Mouse (Mus musculus): ENCODE results near the gene Ccdc62.

Gene Ccdc62

GRCm38 (mm10) chr5:123998370-123998769 is 67.9 kb downstream of the Ccdc62 start:
- in situ Hi-C loops (cut with MboI, MseI), result loop anchor here (25.0 kb wide), 1 partner anchor 864 kb away; the partner anchor contains the start of genes Ccdc92 and Zfp664

- in situ Hi-C loops (cut with MboI, MseI), result loop anchor here (5.0 kb wide), 1 partner anchor 81 kb away; no protein-coding TSS in a partner anchor
Observed at GRCm38 (mm10) chr5:124000824-124001223, 70.3 kb downstream of the Ccdc62 start.

GRCm38 (mm10) chr5:124001274-124001673 is 70.8 kb downstream of the Ccdc62 start:
- in situ Hi-C loops (cut with MboI, MseI), result loop anchor here (5.0 kb wide), 1 partner anchor 81 kb away; no protein-coding TSS in a partner anchor

- in situ Hi-C loops (cut with MboI, MseI), result loop anchor here (5.0 kb wide), 1 partner anchor 79 kb away; no protein-coding TSS in a partner anchor
Observed at GRCm38 (mm10) chr5:124002876-124003275, 72.4 kb downstream of the Ccdc62 start.

- in situ Hi-C loops (cut with MboI, MseI), result loop anchor here (5.0 kb wide), 1 partner anchor 79 kb away; no protein-coding TSS in a partner anchor
Observed at GRCm38 (mm10) chr5:124003375-124003774, 72.9 kb downstream of the Ccdc62 start.

GRCm38 (mm10) chr5:124004356-124005150 is 74.1 kb downstream of the Ccdc62 start:
- in situ Hi-C loops (cut with MboI, MseI), result loop anchor here (5.0 kb wide), 1 partner anchor 78 kb away; no protein-coding TSS in a partner anchor

GRCm38 (mm10) chr5:124005151-124005500 is 74.6 kb downstream of the Ccdc62 start:
- in situ Hi-C loops (cut with MboI, MseI), result no loop called here

- in situ Hi-C loops (cut with MboI, MseI), result no loop called here
Observed at GRCm38 (mm10) chr5:124005591-124005990, 75.1 kb downstream of the Ccdc62 start.

GRCm38 (mm10) chr5:124006082-124006873 is 75.8 kb downstream of the Ccdc62 start:
- in situ Hi-C loops (cut with MboI, MseI), result no loop called here

GRCm38 (mm10) chr5:124006891-124007491 is 76.5 kb downstream of the Ccdc62 start:
- in situ Hi-C loops (cut with MboI, MseI), result no loop called here

GRCm38 (mm10) chr5:124010077-124010476 is 79.6 kb downstream of the Ccdc62 start:
- in situ Hi-C loops (cut with MboI, MseI), result no loop called here

- in situ Hi-C loops (cut with MboI, MseI), result no loop called here
Observed at GRCm38 (mm10) chr5:124010910-124011655, 80.6 kb downstream of the Ccdc62 start.

- in situ Hi-C loops (cut with MboI, MseI), result no loop called here
Observed at GRCm38 (mm10) chr5:124011927-124012326, 81.4 kb downstream of the Ccdc62 start.

GRCm38 (mm10) chr5:124012885-124013284 is 82.4 kb downstream of the Ccdc62 start:
- in situ Hi-C loops (cut with MboI, MseI), result no loop called here

GRCm38 (mm10) chr5:124013747-124014146 is 83.3 kb downstream of the Ccdc62 start:
- in situ Hi-C loops (cut with MboI, MseI), result no loop called here

- in situ Hi-C loops (cut with MboI, MseI), result no loop called here
Observed at GRCm38 (mm10) chr5:124014180-124014579, 83.7 kb downstream of the Ccdc62 start.

- in situ Hi-C loops (cut with MboI, MseI), result no loop called here
Observed at GRCm38 (mm10) chr5:124014791-124015251, 84.3 kb downstream of the Ccdc62 start.

GRCm38 (mm10) chr5:124015727-124016126 is 85.2 kb downstream of the Ccdc62 start:
- in situ Hi-C loops (cut with MboI, MseI), result no loop called here

GRCm38 (mm10) chr5:124016291-124016821 is 85.9 kb downstream of the Ccdc62 start:
- in situ Hi-C loops (cut with MboI, MseI), result no loop called here

GRCm38 (mm10) chr5:124017941-124018340 is 87.5 kb downstream of the Ccdc62 start:
- in situ Hi-C loops (cut with MboI, MseI), result no loop called here

GRCm38 (mm10) chr5:124018651-124019050 is 88.2 kb downstream of the Ccdc62 start:
- in situ Hi-C loops (cut with MboI, MseI), result no loop called here

Measured in T-helper 2 cell (primary cell).